Mouse (Mus musculus) kidney, postnatal 0 days (tissue): ENCODE results near the gene Galnt14. TPM values are rescaled to one million over a fixed set of nuclear protein-coding genes. Genes with fewer than 3 reads are reported as not detected.

Experiments used
- ATAC-seq: fragments of 200-750 bp; cut with Nextera tagmentation; replicated peaks from 2 replicates; pipeline ENCODE4 v1.8.0; 2017; ENCODE audit warnings: low read depth, moderate number of reproducible peaks, moderate TSS enrichment, moderate library complexity; ENCODE audit not compliant: low FRiP score
- DNase-seq: peaks from one replicate; pipeline ENCODE4 v3.0.0-alpha.2; 2016; ENCODE audit warnings: low spot score
- H3K27ac ChIP-seq: fragments of 300-500 bp; sonication (generic); 2 replicates; pipeline ENCODE4 v1.5.1; 2014; ENCODE audit warnings: mild to moderate bottlenecking
- H3K27me3 ChIP-seq: fragments of 300-500 bp; sonication (generic); 2 replicates; pipeline ENCODE4 v1.6.1; 2014; ENCODE audit warnings: low read length, mixed read lengths; ENCODE audit not compliant: insufficient read depth
- H3K36me3 ChIP-seq: fragments of 300-500 bp; sonication (generic); 2 replicates; pipeline ENCODE4 v1.6.1; 2014; ENCODE audit warnings: low read length, mixed read lengths; ENCODE audit not compliant: insufficient read depth
- H3K4me1 ChIP-seq: fragments of 300-500 bp; sonication (generic); replicated peaks from 2 replicates; pipeline ENCODE4 v1.6.1; 2014; ENCODE audit warnings: antibody characterized with exemption, low read length, mixed read lengths; ENCODE audit not compliant: insufficient read depth
- H3K4me2 ChIP-seq: fragments of 300-500 bp; sonication (generic); 2 replicates; pipeline ENCODE4 v1.6.1; 2014; ENCODE audit warnings: mild to moderate bottlenecking, low read length, moderate library complexity, mixed read lengths
- H3K4me3 ChIP-seq: fragments of 300-500 bp; sonication (generic); replicated peaks from 2 replicates; pipeline ENCODE4 v1.5.1; 2014; ENCODE audit warnings: low read depth, low read length
- H3K9ac ChIP-seq: fragments of 300-500 bp; sonication (generic); 2 replicates; pipeline ENCODE4 v1.6.1; 2014; ENCODE audit warnings: low read depth, low read length
- H3K9me3 ChIP-seq: fragments of 300-500 bp; sonication (generic); replicated peaks from 2 replicates; pipeline ENCODE4 v1.6.1; 2016; ENCODE audit warnings: low read length, inconsistent platforms, mixed read lengths
- CTCF ChIP-seq: IDR thresholded peaks from 2 replicates; pipeline ENCODE4 v1.5.1; 2016; ENCODE audit warnings: antibody characterized with exemption, low read depth, mild to moderate bottlenecking, moderate library complexity
- WGBS: fragments of 180-500 bp; shearing (Covaris S2); extraction: QIAGEN DNeasy Blood & Tissue Kit; methylation state at CpG from one replicate; pipeline ENCODE4 v1.1.7; 2014; 5-methylcytosine and 5-hydroxymethylcytosine counted together
- polyA plus RNA-seq: library from polyadenylated mRNA; unstranded; fragments of >200 nt; fragmentation: Nextera tagmentation; extraction: Ambion mirVana; gene quantifications from 2 replicates; pipeline ENCODE4 v1.2.1, GENCODE M21; 2015

Gene Galnt14
- polyA plus RNA-seq, 1 experiment from 2014 or later, result 19.3 TPM

- Histone ChIP-seq H3K27me3 (no peaks in the 10 kb centered on the region), H3K9me3 (no peaks in the 10 kb centered on the region), H3K4me2 (no peak overlapping the region), H3K36me3 (no peaks in the 10 kb centered on the region), H3K4me1 (no peaks in the 10 kb centered on the region), H3K4me3 (no peak overlapping the region), H3K27ac (peak overlapping the region; percentile 31; the same call in 1 of the 2 replicates), H3K9ac (no peak overlapping the region)
- ATAC-seq, result peak; percentile 57; the same call in 1 of the 2 replicates
- TF ChIP-seq CTCF, result no peak
- WGBS, result 72% methylated on average over 14 of the region's 14 CpGs
- no peak for DNase-seq
Observed at GRCm38 (mm10) chr17:73628263-73628914, 81.9 kb downstream of the Galnt14 start.

DNA sequence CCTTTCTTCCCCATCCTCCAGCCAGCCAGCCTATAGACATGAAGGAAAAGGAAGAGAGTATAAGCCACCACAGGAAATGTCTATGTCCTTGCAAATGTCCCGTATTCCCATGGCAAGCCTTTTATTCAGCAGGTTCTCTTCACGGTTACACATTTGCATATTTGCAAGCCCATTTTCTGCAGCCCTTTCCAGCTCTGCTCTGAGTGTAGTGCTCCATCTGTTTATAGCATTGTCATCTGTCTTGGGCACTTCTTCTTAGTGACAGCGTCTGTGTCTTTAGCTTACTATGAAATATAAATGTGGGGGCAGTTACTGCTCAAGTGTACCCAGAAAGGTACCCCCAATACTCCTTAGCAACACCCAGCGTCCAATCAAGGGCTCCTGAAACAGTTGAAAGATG is 83.3 kb downstream of the Galnt14 start:
- TF ChIP-seq CTCF, result no peak
- 80% methylated on average over 4 of the region's 4 CpGs for WGBS
- DNase-seq (no peak), ATAC-seq (no peak)
- Histone ChIP-seq H3K9me3 (no peaks in the 10 kb centered on the region), H3K27ac (no peak overlapping the region), H3K36me3 (no peaks in the 10 kb centered on the region), H3K27me3 (no peaks in the 10 kb centered on the region), H3K4me3 (no peak overlapping the region), H3K4me2 (no peak overlapping the region), H3K9ac (no peak overlapping the region), H3K4me1 (no peaks in the 10 kb centered on the region)

- Histone ChIP-seq H3K4me1 (no peaks in the 10 kb centered on the region), H3K27me3 (no peaks in the 10 kb centered on the region), H3K9ac (no peak overlapping the region), H3K4me2 (no peak overlapping the region), H3K9me3 (no peaks in the 10 kb centered on the region), H3K4me3 (no peak overlapping the region), H3K27ac (no peak overlapping the region), H3K36me3 (no peaks in the 10 kb centered on the region)
- WGBS, result 88% methylated on average over 4 of the region's 4 CpGs
- no peak for TF ChIP-seq CTCF
- no peak for ATAC-seq
- DNase-seq, result no peak
Observed at GRCm38 (mm10) chr17:73620049-73620448, 90.2 kb downstream of the Galnt14 start.

- Histone ChIP-seq H3K27ac (peak overlapping the region; percentile 31; the same call in 1 of the 2 replicates), H3K4me1 (no peaks in the 10 kb centered on the region), H3K9ac (no peak overlapping the region), H3K4me2 (no peak overlapping the region), H3K9me3 (no peaks in the 10 kb centered on the region), H3K27me3 (no peaks in the 10 kb centered on the region), H3K4me3 (no peak overlapping the region), H3K36me3 (no peaks in the 10 kb centered on the region)
- ATAC-seq (peak; percentile 89), DNase-seq (peak; percentile 41)
- 55% methylated on average over 5 of the region's 5 CpGs for WGBS
- no peak for TF ChIP-seq CTCF
Observed at GRCm38 (mm10) chr17:73602552-73603478, 107.4 kb downstream of the Galnt14 start.

GRCm38 (mm10) chr17:73599923-73600322 is 110.3 kb downstream of the Galnt14 start:
- WGBS, result 72% methylated on average over 6 of the region's 6 CpGs
- Histone ChIP-seq H3K27ac (no peak overlapping the region), H3K9me3 (no peaks in the 10 kb centered on the region), H3K9ac (no peak overlapping the region), H3K4me1 (no peaks in the 10 kb centered on the region), H3K36me3 (no peaks in the 10 kb centered on the region), H3K27me3 (no peaks in the 10 kb centered on the region), H3K4me3 (no peak overlapping the region), H3K4me2 (no peak overlapping the region)
- ATAC-seq, result no peak
- TF ChIP-seq CTCF, result no peak
- no peak for DNase-seq

DNA sequence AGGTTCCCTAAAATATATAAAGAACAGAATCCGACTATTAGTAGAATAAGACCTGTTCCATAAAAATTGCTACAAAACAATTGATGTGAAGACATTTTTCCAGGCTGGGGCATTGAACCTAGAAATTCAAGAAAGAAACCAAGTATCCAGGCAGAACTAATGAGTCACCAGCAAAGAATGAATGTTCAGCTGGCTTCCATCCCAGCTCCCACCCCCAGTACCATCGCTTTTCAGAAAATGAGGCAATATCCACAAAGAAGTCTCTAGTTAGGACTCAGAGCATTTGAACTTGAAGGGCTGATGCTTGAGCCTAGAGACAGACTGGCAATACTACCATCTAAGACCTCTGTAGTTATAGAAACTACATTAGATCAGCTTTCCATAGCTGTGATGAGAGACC is 118.2 kb downstream of the Galnt14 start:
- 80% methylated on average over 2 of the region's 2 CpGs for WGBS
- Histone ChIP-seq H3K9me3 (no peaks in the 10 kb centered on the region), H3K4me3 (no peak overlapping the region), H3K9ac (no peak overlapping the region), H3K4me2 (no peak overlapping the region), H3K27ac (no peak overlapping the region), H3K4me1 (no peaks in the 10 kb centered on the region), H3K36me3 (no peaks in the 10 kb centered on the region), H3K27me3 (no peaks in the 10 kb centered on the region)
- no peak for ATAC-seq
- no peak for DNase-seq
- TF ChIP-seq CTCF, result no peak
